Mouse (Mus musculus) limb, embryonic 14.5 days (tissue): ENCODE results near the gene Gm30737. TPM values are rescaled to one million over a fixed set of nuclear protein-coding genes. Genes with fewer than 3 reads are reported as not detected.
"Not testable (repeated sequence)": the region's sequence is repeated elsewhere in the genome, so short reads cannot be mapped to it uniquely, and the experiment has no call there.

ENCODE experiments used
- ATAC-seq: fragments of 200-750 bp; cut with Nextera tagmentation; 2 replicates; pipeline ENCODE4 v1.8.0; 2017; ENCODE audit warnings: low read depth, moderate number of reproducible peaks, moderate TSS enrichment; ENCODE audit not compliant: low FRiP score
- DNase-seq: peaks from one replicate; pipeline ENCODE4 v3.0.0-alpha.2; 2015; ENCODE audit warnings: low spot score
- H3K27ac ChIP-seq: fragments of 300-500 bp; sonication (generic); replicated peaks from 2 replicates; pipeline ENCODE4 v1.5.1; 2014; ENCODE audit warnings: low read depth, mild to moderate bottlenecking, low read length, moderate library complexity, mixed read lengths
- H3K27me3 ChIP-seq: fragments of 300-500 bp; sonication (generic); 2 replicates; pipeline ENCODE4 v1.6.1; 2014; ENCODE audit warnings: low read length, mixed read lengths; ENCODE audit not compliant: control insufficient read depth, insufficient read depth
- H3K36me3 ChIP-seq: fragments of 300-500 bp; sonication (generic); 2 replicates; pipeline ENCODE4 v1.6.1; 2014; ENCODE audit warnings: mild to moderate bottlenecking, low read length, moderate library complexity, mixed read lengths; ENCODE audit not compliant: control insufficient read depth, insufficient read depth
- H3K4me1 ChIP-seq: fragments of 300-500 bp; sonication (generic); 2 replicates; pipeline ENCODE4 v1.6.1; 2014; ENCODE audit warnings: antibody characterized with exemption, low read length, mixed read lengths; ENCODE audit not compliant: control insufficient read depth, insufficient read depth
- H3K4me2 ChIP-seq: fragments of 300-500 bp; sonication (generic); replicated peaks from 2 replicates; pipeline ENCODE4 v1.6.1; 2014; ENCODE audit warnings: low read depth, mild to moderate bottlenecking, low read length, moderate library complexity; ENCODE audit not compliant: severe bottlenecking
- H3K4me3 ChIP-seq: fragments of 300-500 bp; sonication (generic); replicated peaks from 2 replicates; pipeline ENCODE4 v1.5.1; 2014; ENCODE audit warnings: low read length
- H3K9ac ChIP-seq: fragments of 300-500 bp; sonication (generic); 2 replicates; pipeline ENCODE4 v1.6.1; 2014; ENCODE audit warnings: mild to moderate bottlenecking, low read depth, low read length, moderate library complexity; ENCODE audit not compliant: severe bottlenecking
- H3K9me3 ChIP-seq: fragments of 300-500 bp; sonication (generic); 2 replicates; pipeline ENCODE4 v1.6.1; 2016; ENCODE audit warnings: low read length; ENCODE audit not compliant: control insufficient read depth
- WGBS: fragments of 180-500 bp; shearing (Covaris S2); extraction: QIAGEN DNeasy Blood & Tissue Kit; methylation state at CpG from one replicate; pipeline ENCODE4 v1.1.7; 2014; 5-methylcytosine and 5-hydroxymethylcytosine counted together
- polyA plus RNA-seq, 2 experiments: library from polyadenylated mRNA; depleted of rRNA in 1 of 2; stranded (reverse) in 1 of 2; unstranded in 1 of 2; fragments of >200 nt; fragmentation: Nextera tagmentation in 1 of 2; extraction: Ambion mirVana in 1 of 2; gene quantifications; 2 replicates each; pipeline versions ENCODE4 v1.2.1 to v1.2.3; 2012 to 2014

Gm30737 gene
- polyA plus RNA-seq (2012; rRNA removed): not detected in 2 replicates
- polyA plus RNA-seq (2014; fragmentation: Nextera tagmentation; extraction: Ambion mirVana): not detected in 2 replicates

- H3K36me3 ChIP-seq, H3K27me3 ChIP-seq, DNase-seq, H3K9ac ChIP-seq, H3K9me3 ChIP-seq, H3K4me2 ChIP-seq, H3K4me1 ChIP-seq, H3K27ac ChIP-seq, H3K4me3 ChIP-seq, ATAC-seq: not testable (repeated sequence)
- WGBS: no CpG with 5 or more reads among the region's 7 CpGs
Measured at GRCm38 (mm10) chrY:14400410-14400809, at the start of gene Gm30737. TSS of gene Gm30737 (plus strand) at chrY:14400710.
